Comparison of ENCODE assay signal across 27 mouse cellular contexts in the genomic region with DNA sequence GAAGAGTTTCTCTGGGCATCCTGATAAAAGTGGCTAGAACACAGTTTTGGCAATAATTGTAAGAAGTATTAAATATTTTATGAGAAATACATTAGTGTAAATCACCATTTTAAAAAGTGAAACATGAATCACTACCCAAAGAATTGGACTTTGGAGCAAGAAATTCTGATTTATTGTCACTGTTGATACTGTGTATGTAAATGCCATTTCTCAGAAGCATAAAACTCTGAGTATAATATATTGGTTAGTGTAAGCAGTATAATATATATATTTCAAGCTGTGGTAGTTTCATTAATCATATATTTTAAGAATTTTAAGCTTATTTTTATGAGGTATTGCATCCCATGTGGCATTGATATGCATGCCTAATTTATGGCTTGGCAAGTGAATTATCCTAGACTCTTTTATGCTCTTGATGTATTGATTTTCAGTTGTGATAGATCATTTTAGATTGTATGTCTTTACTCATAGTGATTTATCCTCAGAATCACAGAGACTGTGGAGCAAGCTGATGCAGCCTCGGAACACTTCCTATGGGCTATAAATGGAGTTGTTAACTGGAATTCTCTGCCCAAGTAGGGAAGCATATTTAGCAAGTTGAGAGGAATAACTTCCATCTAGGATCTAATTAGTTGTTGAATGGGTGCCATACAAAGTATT.
"Had no signal": no experiment of that assay in that cellular context is flagged by ENCODE, and none has a peak within 500 bp of the region (broad histone marks: within the 10 kb centered on the region; RNA-seq: fewer than 3 reads in every experiment).

No protein-coding gene starts in this region.

- H3K9me3 ChIP-seq: heart, embryonic 10.5 days; heart, embryonic 12.5 days; hindbrain, embryonic 10.5 days; hindbrain, embryonic 12.5 days; intestine, embryonic 15.5 days; limb, embryonic 13.5 days; limb, embryonic 15.5 days; liver, embryonic 12.5 days had no signal

- H3K4me3 ChIP-seq: gastrocnemius, adult 2 months; heart, embryonic 10.5 days; heart, embryonic 12.5 days; hindbrain, embryonic 10.5 days; hindbrain, embryonic 12.5 days; intestine, embryonic 15.5 days; layer of hippocampus, adult 2 months; left cerebral cortex, adult 2 months; limb, embryonic 13.5 days; limb, embryonic 15.5 days; liver, embryonic 12.5 days had no signal

- H3K36me3 ChIP-seq: heart, embryonic 10.5 days; heart, embryonic 12.5 days; hindbrain, embryonic 10.5 days; hindbrain, embryonic 12.5 days; intestine, embryonic 15.5 days; limb, embryonic 13.5 days; limb, embryonic 15.5 days; liver, embryonic 12.5 days had no signal

- H3K9ac ChIP-seq: heart, embryonic 12.5 days; hindbrain, embryonic 12.5 days; hindbrain, embryonic 14.5 days; intestine, embryonic 15.5 days; limb, embryonic 13.5 days; limb, embryonic 15.5 days; liver, embryonic 12.5 days had no signal

- H3K27ac ChIP-seq: gastrocnemius, adult 2 months; heart, embryonic 10.5 days; hindbrain, embryonic 10.5 days; hindbrain, embryonic 12.5 days; hindbrain, embryonic 14.5 days; intestine, embryonic 15.5 days; layer of hippocampus, adult 2 months; left cerebral cortex, adult 2 months; limb, embryonic 13.5 days; limb, embryonic 15.5 days; liver, embryonic 12.5 days had no signal

- H3K4me2 ChIP-seq: heart, embryonic 12.5 days; hindbrain, embryonic 12.5 days; hindbrain, embryonic 14.5 days; intestine, embryonic 15.5 days; limb, embryonic 13.5 days; limb, embryonic 15.5 days; liver, embryonic 12.5 days had no signal

- DNase-seq: gastrocnemius, adult 2 months; gastrocnemius, postnatal 10 days; gastrocnemius, postnatal 25 days; heart, adult 18-20 months; heart, postnatal 10 days; heart, postnatal 4 days; kidney, adult 18-20 months; kidney, adult 8-10 months; kidney, postnatal 10 days; kidney, postnatal 25 days; kidney, postnatal 4 days; layer of hippocampus, adult 9-11 months; left cerebral cortex, postnatal 4 days had no signal

- H3K27me3 ChIP-seq: heart, embryonic 12.5 days; hindbrain, embryonic 12.5 days; intestine, embryonic 15.5 days; limb, embryonic 13.5 days; limb, embryonic 15.5 days; liver, embryonic 12.5 days had no signal

- ATAC-seq: hindbrain, embryonic 16.5 days; inflammation-experienced regulatory T-cells, adult 6 months; intestine, embryonic 15.5 days; intestine, postnatal 0 days; liver, embryonic 12.5 days had no signal

- H3K4me1 ChIP-seq: heart, embryonic 10.5 days; heart, embryonic 12.5 days; hindbrain, embryonic 10.5 days; hindbrain, embryonic 12.5 days; intestine, embryonic 15.5 days; limb, embryonic 13.5 days; limb, embryonic 15.5 days; liver, embryonic 12.5 days had no signal
